Mouse (Mus musculus): ENCODE data around the gene Unc13b.
A peak's percentile ranks its signal among the peaks of the same experiment; 100 is the strongest.

Unc13b gene

DNA sequence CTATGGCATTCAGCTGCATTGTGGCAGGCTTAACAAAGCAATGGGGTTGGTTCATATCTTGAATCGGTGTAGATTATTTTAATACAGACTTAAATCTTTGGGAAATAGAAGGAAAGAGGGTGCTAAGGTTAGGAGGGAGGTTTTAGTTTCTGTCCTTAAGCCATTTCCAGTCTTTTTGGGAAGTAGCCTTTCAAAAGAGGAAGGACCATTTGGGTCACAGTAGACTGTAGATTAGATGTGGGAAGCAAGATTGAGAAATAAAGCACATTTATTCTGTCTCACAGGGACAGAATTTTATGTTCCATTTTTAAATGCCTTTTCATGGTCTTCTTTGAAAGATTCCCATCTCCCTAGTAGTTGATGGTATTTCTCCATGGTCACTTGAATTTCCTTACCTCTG lies 159.2 kb downstream of the Unc13b start:
- DNase-seq (ENCODE audit: low read depth, low spot score): no peak

DNA sequence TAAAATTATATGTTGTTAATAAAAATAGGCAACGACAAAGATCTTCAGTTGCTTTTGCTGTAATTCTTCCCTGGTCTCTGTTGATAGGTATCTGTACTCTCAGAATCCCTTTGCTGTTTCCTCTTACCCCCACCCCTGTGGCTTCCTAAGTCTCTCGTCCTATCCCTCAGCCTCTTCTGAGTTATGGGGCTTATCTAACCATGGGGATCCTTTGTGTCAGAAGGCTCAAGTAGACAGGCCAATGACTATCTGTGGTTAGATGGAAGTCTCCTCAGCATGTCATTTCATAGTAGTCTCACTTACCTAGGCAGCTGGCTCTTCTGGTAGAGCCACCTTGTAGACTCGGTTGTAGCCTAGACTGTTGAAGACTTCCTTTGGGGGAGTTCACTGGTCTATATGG lies 173.1 kb downstream of the Unc13b start:
- DNase-seq (ENCODE audit: low read depth, low spot score): no peak

DNA sequence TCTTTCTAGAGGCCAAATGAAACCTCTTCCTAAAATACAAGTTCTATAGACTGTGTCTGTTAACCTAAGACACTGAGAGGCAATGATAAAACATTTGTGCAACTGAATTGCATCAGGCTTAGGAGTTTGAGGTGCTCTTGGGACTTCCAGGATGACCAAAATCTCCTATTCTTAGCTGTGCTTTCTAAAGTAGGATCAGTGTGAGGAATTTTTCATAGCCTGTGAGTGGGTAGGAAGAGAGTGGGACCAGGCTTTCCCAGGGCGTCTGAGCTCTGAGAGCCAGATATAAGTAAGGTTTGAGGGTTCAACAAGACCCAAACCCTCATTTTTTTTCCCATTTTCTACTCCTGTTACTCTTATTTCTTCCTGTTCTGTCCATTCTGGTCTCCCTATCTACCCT lies 174.2 kb downstream of the Unc13b start:
- DNase-seq (ENCODE audit: low read depth, low spot score): no peak

DNA sequence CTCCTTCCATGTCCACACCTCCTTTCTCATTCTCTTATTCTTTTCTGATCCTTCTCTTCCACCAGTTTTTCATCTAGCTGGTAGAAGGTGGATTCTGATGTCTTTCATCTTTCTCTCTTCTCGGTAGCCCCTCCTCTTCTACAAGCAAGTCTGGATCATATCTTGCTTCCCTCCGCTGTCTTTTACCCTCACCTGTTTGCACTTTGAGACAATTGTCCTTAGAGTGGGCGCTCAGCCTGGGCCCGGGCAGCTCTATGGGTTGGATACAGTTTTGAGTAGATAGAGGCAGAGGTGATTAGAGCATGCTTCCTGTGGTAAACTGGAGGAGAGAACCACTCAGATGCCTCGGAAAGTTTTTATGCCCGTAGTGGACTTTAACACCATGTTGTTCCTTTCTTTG lies 174.7 kb downstream of the Unc13b start:
- no peak for DNase-seq (ENCODE audit: low read depth, low spot score)

DNA sequence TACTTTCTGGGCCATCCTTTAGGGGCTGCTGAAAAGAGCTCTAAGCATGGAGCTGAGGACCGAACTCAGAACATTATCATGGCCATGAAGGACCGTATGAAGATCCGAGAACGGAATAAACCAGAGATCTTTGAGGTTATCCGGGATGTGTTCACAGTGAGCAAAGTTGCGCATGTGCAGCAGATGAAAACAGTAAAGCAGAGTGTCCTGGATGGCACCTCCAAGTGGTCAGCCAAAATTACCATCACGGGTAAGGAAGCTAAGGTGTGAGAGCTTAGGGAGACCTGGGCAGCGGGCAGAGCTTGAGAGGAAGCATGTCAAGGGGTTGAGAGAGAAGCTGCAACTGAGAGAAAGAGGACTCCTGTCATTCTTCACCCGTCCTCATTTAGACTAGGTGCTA lies 178.1 kb downstream of the Unc13b start:
- no peak for DNase-seq (ENCODE audit: low read depth, low spot score)

DNA sequence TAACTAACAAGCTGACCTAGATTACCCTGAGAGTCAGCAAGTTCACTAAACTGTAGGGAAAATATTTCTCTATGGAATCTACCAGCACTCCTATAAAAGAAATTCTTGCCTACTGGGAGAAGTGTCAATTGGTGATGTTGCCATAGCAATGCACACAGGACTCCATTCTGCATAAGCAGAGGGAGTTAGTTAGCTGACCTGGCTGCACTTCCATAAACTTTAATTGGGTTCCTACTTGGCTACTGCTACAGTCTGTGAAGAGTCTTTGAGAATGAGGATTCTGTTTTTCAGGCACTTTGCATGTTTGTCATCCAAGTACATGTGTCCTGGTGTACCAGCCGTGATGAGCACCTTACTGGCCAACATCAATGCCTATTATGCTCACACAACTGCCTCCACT lies 182.0 kb downstream of the Unc13b start:
- DNase-seq (ENCODE audit: low read depth, low spot score): no peak

DNA sequence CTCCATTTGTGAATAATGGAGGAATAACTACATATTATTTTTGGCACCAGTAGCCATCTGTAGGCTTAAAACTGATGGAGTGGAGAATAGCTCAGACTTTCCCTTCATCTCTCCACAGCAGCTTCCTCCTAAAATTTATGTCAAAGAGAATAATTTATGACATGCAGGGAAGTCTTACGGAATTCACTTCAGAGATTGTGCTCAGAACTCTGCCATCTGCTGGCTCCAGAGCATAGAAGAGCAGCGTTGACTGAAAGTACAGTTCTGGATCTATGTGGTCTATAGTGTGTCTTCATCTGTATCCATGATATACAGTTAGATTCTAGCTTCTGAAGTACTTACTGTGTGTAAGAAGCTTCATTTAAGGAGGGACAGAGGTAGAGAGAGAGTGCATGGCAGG lies 185.3 kb downstream of the Unc13b start:
- DNase-seq (ENCODE audit: low read depth, low spot score): no peak

DNA sequence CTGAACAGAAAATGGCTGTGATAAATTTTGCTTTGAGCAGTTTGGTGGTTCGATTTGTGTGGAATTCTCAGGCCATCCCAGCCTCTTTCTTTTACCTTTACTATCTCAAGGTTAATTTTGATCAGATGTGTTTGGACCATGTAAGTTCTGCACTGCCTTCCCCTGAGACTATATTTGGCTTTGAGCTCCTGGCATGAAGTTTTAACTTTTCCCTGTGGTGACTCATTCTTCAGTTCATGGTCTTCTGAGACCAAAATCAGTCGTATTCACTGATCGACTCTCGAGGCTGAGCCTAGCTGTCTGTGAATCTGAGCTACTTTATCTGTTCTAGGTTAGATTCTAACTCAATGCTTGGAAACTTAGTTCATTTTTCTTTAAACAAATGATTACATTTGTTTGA lies 187.0 kb downstream of the Unc13b start:
- no peak for DNase-seq (ENCODE audit: low read depth, low spot score)

DNA sequence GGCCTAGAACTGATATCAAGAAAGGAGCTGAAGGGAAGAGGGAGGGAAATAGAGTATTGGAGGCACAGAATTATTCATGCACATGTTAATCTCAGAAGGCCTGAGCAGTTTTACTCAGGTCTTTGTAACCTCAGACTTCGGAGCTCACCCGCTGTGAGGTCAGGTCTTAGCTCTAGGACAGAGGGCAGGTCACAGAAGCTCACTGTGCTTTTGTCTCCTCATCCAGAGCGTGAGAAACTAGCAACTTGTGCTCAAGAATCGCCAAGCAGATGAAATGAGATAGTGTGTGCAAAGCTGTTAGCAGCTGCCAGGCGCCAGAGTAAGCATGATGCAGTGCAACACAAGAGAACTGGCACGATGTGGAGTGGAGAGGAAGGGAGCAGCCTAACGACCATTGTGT lies 189.3 kb downstream of the Unc13b start:
- DNase-seq (ENCODE audit: low read depth, low spot score): no peak

DNA sequence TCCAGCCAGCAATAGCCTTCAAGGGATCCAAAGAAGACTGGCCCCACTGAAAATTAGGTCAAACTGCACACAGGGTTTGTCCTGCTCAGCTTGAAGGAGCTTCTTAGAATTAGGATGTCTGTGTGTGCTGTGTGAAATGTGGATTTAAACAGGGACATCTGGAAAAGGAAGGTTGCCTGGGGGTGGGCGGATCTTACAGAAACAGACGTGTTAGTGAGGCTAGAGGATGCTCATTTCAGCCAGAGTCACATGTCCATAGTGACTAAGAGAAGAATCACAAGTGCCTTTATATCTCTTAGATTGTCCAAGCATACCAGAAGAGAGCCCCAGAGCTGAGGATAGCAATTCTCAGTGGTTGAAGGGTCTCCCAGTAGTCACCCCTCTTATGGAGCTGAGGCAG lies 190.2 kb downstream of the Unc13b start:
- DNase-seq (ENCODE audit: low read depth, low spot score): no peak

DNA sequence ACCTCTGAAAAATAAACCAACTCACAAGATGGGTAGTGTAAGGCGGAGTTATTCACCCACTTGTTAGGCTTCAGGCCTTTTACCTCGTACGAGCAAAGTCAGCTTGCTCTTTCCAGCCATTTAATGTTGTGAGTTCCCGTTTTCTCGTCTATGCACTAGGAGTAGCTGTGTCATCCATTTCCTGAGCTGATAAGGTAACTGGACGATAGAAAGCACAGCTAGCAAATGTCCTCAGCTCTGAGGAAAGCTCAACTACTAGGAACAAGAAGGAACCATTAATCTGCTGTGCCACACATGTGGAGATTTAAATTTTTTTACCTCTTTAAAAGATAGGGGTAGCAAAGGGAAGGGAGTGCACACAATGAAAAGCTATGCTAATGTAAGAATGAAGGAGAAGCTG lies 192.5 kb downstream of the Unc13b start:
- DNase-seq (ENCODE audit: low read depth, low spot score): no peak

DNA sequence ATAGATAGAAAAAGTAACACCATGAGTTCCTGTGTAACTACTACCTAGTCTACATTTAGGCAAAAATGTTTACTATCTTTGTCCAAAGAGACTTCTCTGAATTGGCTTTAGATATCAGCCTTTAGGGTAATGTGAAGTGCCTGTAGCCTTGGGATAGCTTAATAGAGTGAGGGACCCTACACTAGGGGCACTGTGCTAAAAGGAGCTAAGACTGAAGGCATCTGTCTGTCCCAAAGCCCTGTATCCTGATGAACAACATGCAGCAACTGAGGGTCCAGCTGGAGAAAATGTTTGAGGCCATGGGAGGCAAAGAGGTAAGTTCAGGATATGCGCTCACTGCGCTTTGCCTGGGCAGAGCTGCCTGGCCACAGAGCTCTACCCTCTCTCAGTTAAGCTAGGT lies 198.3 kb downstream of the Unc13b start:
- no peak for DNase-seq (ENCODE audit: low read depth, low spot score)

DNA sequence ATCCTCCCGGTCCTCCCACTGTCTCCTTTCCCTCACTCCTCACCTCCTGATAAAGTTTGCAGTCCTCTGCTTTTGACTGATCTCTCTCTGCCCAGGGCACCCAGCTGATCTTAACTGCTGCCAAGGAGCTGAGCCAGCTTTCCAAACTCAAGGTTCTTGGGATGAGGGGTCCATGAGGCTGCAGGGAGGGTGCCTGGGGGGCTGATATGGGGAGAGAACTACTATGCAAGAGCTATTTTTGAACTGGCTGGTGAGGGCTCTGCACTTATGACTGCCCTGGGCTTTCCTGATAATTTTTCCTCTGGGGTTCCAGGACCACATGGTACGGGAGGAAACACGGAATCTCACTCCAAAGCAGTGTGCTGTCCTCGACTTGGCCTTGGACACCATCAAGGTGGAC lies 199.8 kb downstream of the Unc13b start:
- no peak for DNase-seq (ENCODE audit: low read depth, low spot score)

DNA sequence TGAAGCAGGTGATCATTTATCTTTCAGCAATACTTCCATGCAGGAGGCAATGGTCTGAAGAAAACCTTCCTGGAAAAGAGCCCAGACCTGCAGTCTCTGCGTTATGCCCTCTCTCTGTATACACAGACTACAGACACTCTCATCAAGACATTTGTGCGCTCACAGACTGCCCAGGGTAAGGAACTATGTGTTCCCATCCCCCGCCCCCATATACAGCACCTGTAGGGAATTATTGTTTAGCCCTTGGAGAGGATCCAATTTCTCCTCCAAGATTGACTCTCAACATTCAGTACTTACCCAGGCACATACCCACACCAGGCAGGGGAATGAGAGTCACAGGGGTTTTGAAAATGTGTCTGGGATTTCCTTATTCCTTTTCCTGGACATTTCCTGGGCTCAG lies 200.7 kb downstream of the Unc13b start:
- DNase-seq (ENCODE audit: low read depth, low spot score): no peak

DNA sequence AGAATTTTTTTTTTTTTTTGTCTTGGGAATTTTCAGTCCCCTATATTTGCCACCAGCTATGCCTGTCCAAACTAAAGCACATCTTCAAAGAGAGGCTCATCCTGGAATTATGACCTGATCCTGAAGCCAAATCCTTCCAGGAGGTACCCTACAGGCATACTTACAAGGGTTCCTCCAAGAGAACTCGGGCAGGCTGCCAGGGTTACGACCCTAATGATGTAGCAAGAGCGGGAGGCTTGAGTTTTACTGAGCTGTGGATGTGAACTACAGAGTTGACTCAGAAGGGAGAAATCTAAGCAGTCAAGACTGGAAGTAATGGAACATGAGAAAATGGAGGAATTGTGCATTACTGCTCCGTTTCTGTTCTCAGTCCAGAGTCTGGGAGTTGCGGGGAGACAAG lies 201.3 kb downstream of the Unc13b start:
- no peak for DNase-seq (ENCODE audit: low read depth, low spot score)

DNA sequence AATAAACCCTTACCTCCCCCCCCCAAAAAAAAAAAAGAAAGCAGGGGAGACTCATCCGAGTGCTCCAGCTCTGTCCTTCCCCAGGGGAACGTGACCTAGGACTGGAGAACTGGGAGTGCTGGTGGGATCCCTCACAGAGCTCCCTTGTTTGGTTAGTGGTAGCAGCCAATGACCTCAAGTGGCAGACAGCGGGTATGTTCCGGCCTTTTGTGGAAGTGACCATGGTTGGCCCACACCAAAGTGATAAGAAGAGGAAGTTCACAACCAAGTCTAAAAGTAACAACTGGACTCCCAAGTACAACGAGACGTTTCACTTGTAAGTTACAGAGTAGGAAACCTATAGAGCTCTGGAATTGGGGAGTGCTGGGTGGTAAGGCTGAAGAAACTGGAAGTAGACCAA lies 204.1 kb downstream of the Unc13b start:
- DNase-seq (ENCODE audit: low read depth, low spot score): peak; percentile 6

DNA sequence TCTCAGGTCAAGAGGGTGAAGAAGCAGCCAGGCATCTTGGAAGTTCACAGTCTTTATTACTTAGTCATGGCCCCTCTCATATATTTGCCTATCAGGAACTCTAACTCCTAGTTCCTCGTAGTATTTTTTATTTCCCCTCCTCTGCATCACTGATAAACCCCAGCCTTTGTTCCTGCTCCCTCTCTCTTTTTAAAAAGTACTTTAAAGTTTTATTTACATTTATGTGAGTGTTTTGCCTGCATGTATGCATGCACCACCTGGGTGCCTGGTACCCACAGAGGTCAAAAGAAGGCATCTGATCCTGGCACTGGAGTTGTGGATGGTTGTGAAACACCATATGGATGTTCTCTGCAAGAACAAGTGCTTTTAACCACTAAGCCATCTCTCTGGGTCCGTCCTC lies 207.4 kb downstream of the Unc13b start:
- no peak for DNase-seq (ENCODE audit: low read depth, low spot score)

DNA sequence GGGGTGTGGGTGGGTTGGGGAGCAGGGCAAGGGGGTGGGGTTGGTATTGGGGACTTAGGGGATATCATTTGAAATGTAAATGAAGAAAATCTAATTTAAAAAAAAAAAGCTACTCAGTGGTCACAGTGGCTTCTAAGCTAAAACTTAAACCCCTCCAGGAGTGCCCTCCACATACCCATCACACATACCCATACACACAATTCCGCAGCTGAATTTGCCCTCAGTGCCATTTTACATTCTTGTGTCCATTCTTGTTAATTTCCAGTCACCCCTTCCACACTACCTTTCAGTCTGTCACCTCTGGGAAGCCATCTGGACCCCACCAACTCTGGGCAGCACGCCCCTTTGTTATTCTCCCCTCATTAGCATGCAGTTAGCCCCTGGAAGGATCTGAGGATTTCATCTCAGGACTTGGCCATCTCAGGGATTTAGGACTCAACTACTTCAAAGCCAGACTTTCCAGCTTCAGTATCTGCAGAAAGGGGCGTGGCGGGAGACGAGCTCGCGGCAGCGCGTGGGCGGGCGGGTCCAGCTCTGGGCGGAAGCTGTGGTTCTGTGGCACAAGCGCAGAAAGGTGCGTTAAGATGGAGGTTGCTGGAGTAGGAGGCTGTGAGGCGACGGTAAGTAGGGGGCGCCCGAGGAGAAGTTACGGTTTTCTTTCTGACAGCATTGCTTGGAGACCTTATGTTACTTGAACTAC lies 208.0 kb downstream of the Unc13b start, which contains the start of gene Atp8b5:
Atp8b5 (plus strand) TSS at position 537 of the 700 bp plus-strand sequence.
- peak; percentile 44 for DNase-seq (ENCODE audit: low read depth, low spot score)

DNA sequence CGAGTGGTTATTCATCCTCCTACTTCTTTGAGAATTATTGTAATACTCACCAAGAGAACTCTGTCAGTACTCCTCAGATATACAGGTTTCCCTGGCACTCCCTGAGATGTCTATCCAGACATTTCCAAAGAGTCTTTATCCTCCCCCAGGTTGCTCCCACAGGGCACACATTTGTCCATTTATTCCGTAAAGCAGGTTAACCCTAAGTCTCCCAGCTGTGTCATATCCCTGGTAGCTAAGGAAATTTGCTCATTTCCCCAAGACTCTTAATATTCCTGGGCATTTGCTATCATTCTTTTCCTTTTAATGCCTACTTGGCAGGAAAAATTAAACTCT lies 208.5 kb downstream of the Unc13b start:
- no peak for DNase-seq (ENCODE audit: low read depth, low spot score)

DNA sequence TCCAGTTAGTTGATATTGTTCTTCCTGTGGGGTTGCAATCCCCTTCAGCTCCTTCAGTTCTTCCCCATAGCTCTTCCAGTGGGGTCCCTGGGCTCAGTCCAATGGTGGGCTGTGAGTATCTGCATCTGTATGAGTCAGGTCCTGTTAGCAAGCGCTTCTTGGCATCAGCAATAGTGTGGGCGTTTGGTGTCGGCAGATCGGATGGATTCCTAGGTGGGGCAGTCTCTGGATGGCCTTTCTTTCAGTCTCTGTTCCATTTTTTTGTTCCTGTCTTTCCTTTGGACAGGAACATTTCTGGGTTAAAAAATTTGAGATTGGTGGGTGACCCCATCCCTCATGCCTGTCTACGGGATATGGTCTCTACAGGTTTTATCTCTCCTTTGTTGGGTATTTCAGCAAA lies 226.7 kb downstream of the Unc13b start:
- DNase-seq (ENCODE audit: low read depth, low spot score): no peak

DNA sequence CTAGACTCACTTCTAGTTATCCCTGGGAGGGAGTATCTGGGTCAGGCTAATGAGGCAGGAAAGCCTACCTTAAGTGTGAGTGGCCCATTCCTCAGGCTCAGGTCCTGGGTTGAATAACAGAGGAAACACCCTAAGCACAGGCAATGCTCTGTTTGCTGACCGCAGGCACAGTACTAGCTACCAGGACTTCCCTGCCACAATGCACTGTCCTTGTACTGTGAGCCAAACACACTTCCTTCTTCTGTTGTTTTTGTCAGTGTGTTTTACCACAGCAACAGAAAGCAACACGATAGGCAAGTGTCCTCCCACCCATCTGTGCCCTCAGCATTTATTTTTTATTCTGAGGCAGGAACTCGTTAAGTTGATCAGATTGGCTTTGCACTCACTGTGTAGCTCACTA lies 228.6 kb downstream of the Unc13b start:
- peak; percentile 13 for DNase-seq (ENCODE audit: low read depth, low spot score)

DNA sequence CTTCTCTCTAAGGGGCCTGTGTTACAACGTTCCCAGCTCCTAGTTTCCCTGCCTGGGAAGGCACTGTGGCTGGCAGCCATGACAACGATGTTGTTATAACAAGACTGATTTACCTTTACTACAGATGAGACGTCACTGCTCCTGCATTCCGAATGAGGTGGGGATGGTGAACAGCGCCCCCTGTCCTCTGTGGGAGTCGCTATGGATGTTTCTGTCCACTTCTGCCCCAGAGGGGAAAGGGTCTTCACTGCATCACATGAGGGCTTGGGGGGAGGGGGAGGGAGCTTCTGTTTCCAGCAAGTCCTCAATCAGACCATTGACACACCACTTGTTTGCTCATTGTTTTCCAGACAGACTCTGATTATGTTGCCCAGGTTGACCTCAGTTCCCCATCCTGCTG lies 235.2 kb downstream of the Unc13b start:
- no peak for DNase-seq (ENCODE audit: low read depth, low spot score)

DNA sequence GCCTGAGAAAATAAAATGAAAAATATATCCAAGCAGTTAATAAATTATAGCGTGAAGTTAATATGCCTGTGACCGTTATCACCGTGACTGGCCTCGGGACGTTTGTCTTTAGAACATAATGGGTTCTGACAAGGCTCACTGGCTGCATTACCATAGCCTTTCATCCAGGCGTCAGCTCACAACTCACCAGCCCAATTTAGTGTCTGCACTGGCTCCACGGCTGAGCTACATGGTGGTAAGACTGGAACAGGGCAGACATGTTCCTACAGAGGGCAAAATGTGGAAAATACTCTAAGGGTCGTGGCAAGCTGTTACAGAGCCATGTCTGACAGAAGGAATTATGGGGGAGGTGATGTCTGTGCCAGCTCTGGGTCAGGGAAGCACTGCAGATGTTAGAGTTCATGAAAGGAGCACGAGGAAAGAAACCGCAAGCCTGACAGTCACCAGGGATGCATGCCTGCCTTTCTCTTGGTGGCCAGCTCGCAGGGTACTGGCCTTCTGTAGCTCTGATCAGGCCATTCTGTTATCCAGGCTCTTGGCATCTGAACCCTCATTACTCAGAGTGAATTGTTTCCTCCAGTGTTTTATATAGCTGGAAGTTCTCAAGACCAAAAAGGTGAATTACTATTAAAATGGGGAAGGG lies 251.1 kb downstream of the Unc13b start:
- DNase-seq (ENCODE audit: low read depth, low spot score): no peak
